Comparison of ENCODE assay signal across 10 mouse cellular contexts in genomic region chr16:29711912-29712681, GRCm38 (mm10).
DNase-seq lines count a peak whose midpoint lies in the region; ATAC-seq lines count a peak whose summit lies in the region.
"Had no signal": no experiment of that assay in that cellular context is flagged by ENCODE, and none has a peak within 500 bp of the region (broad histone marks: within the 10 kb centered on the region; RNA-seq: fewer than 3 reads in every experiment).

No protein-coding gene starts in this region.

- DNase-seq in gastrocnemius, adult 8-10 months (ENCODE audit: low spot score in 2 of 2) = peak; percentile 25 to 31
- no peak for DNase-seq in gastrocnemius, postnatal 10 days
- DNase-seq in retina, postnatal 1 day = peak; percentile 44
- no peak for DNase-seq in retina, embryonic 14.5 days (ENCODE audit: low spot score)
- DNase-seq in fibroblast of lung, adult 2 months (ENCODE audit: low read depth) = peak; percentile 56
- peak; percentile 64 for DNase-seq in skeletal muscle tissue, adult 2 months (ENCODE audit: low read depth, low spot score)
- DNase-seq in left cerebral cortex, adult 9 months (ENCODE audit: low spot score in 2 of 2) = no peak
- DNase-seq: right cerebral cortex, postnatal 4 days had no signal

- ATAC-seq in erythroblast, adult 5-6 weeks (replicated peaks; ENCODE audit: low FRiP score, poor library complexity, severe bottlenecking) = no peak
- ATAC-seq: CD4-positive, CD25-positive, alpha-beta regulatory T cell, adult 4 months had no signal

Comparison
In these comparisons a context has a peak if more than half of its experiments do, and no peak if none do; other contexts are left out.
1. DNase-seq: peak in gastrocnemius, adult 8-10 months (2 of 2), retina, postnatal 1 day (single experiment), fibroblast of lung, adult 2 months (single experiment) and skeletal muscle tissue, adult 2 months (single experiment); none in gastrocnemius, postnatal 10 days (single experiment), retina, embryonic 14.5 days (single experiment) and left cerebral cortex, adult 9 months (0 of 2).